Mouse (Mus musculus) liver, postnatal 0 days (tissue): ENCODE measurements around the gene Rapgef5.
"Not testable (repeated sequence)": the region's sequence is repeated elsewhere in the genome, so short reads cannot be mapped to it uniquely, and the experiment has no call there.

Source experiments
- CTCF ChIP-seq: sonication (generic); IDR thresholded peaks from 2 replicates; pipeline ENCODE4 v1.5.1; 2016; ENCODE audit warnings: antibody characterized with exemption, low read depth
- EP300 ChIP-seq: IDR thresholded peaks from 2 replicates; pipeline ENCODE4 v1.6.1; 2016; ENCODE audit warnings: antibody characterized with exemption, low read depth, mild to moderate bottlenecking

GRCm38 (mm10) chr12:117803989-117804388 is 287.7 kb downstream of the Rapgef5 start, which contains the start of gene Cdca7l:
- not testable (repeated sequence) for TF ChIP-seq CTCF, EP300
